Comparison of ENCODE assay signal across 10 mouse cellular contexts in the genomic region with DNA sequence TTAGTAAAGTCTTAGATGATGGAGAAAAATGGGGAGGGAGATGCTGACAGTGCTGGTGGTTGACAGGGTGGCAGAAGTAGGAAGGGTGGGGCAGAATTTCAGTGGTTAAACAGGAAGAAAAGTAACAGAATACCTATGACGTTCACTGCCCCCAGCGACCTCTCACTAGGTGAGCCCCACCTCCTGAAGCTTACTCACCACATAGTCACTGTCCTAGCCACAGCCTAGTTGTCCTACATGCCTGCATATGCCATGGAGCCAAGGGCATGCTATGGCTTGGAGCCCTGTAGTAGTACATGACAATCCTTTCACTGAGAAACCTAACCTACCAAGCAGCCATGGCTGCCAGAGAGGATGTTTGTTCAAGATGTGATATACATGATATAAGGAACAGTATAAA.
"Had no signal": no experiment of that assay in that cellular context is flagged by ENCODE, and none has a peak within 500 bp of the region (broad histone marks: within the 10 kb centered on the region; RNA-seq: fewer than 3 reads in every experiment).

No protein-coding gene starts in this region.

- DNase-seq: liver, postnatal 0 days; lung, adult 2 months; lung, postnatal 14 days; lung, postnatal 36 days; right cerebral cortex, postnatal 14 days; thymus, adult 18-20 months; thymus, postnatal 14 days; thymus, postnatal 36 days had no signal

- ATAC-seq: liver, postnatal 0 days; lung, postnatal 0 days; midbrain, embryonic 15.5 days had no signal
